ENCODE assay signal across 17 mouse cellular contexts in genomic region chr5:140733336-140733735, GRCm38 (mm10). TPM values are rescaled to one million over a fixed set of nuclear protein-coding genes. Genes with fewer than 3 reads are reported as not detected.
A peak's percentile ranks its signal among the peaks of the same experiment; 100 is the strongest.
DNase-seq lines count a peak whose midpoint lies in the region; ATAC-seq and TF ChIP-seq lines count a peak whose summit lies in the region.
"Had no signal": no experiment of that assay in that cellular context is flagged by ENCODE, and none has a peak within 500 bp of the region (broad histone marks: within the 10 kb centered on the region; RNA-seq: fewer than 3 reads in every experiment).

No protein-coding gene starts in this region.

- peak; percentile 57; the same call in 1 of the 2 replicates for TF ChIP-seq EP300 in CH12.LX (IDR thresholded peaks at IDR 0.05; ENCODE audit: low read length)
- TF ChIP-seq EP300 in stomach, postnatal 0 days (optimal IDR thresholded peaks at IDR 0.05), result no peak

- 49% methylated on average over 3 of the region's 3 CpGs for WGBS in lung, embryonic 15.5 days
- WGBS in heart, embryonic 11.5 days (ENCODE audit: insufficient replicate concordance), result 61% methylated on average over 3 of the region's 3 CpGs
- 57% methylated on average over 3 of the region's 3 CpGs for WGBS in stomach, postnatal 0 days

- no peak overlapping the region for H3K9ac ChIP-seq in lung, embryonic 15.5 days
- no peak overlapping the region for H3K9ac ChIP-seq in CH12.LX (ENCODE audit: insufficient read depth, low read depth)
- no peak overlapping the region for H3K9ac ChIP-seq in heart, embryonic 11.5 days (ENCODE audit: low read depth, low read length)
- no peak overlapping the region for H3K9ac ChIP-seq in stomach, postnatal 0 days (ENCODE audit: low read length)
- H3K9ac ChIP-seq: hindbrain, embryonic 12.5 days; midbrain, embryonic 12.5 days had no signal

- no peak overlapping the region for H3K4me2 ChIP-seq in lung, embryonic 15.5 days
- H3K4me2 ChIP-seq in CH12.LX (ENCODE audit: insufficient read depth, low read depth, poor library complexity, severe bottlenecking), result no peak overlapping the region
- no peak overlapping the region for H3K4me2 ChIP-seq in heart, embryonic 11.5 days
- H3K4me2 ChIP-seq in stomach, postnatal 0 days (replicated peaks; ENCODE audit: low read depth), result no peak overlapping the region
- H3K4me2 ChIP-seq: hindbrain, embryonic 12.5 days; midbrain, embryonic 12.5 days had no signal

- ATAC-seq in lung, embryonic 15.5 days (ENCODE audit: borderline replicate concordance, extremely low read depth, low FRiP score, low TSS enrichment), result no peak
- ATAC-seq in common myeloid progenitor, adult 5-6 weeks (replicated peaks; ENCODE audit: low read depth, poor library complexity, severe bottlenecking), result peak; percentile 56
- no peak for ATAC-seq in heart, embryonic 11.5 days (replicated peaks; ENCODE audit: insufficient number of reproducible peaks, low FRiP score, low TSS enrichment)
- no peak for ATAC-seq in stomach, postnatal 0 days (ENCODE audit: low FRiP score, low TSS enrichment)

- TF ChIP-seq CTCF in CH12.LX (conservative IDR thresholded peaks at IDR 0.05 in 1 of 2, IDR thresholded peaks at IDR 0.05 in 1 of 2; ENCODE audit: low read depth in 2 of 2, low read length in 2 of 2), result no peak
- TF ChIP-seq CTCF in stomach, postnatal 0 days (IDR thresholded peaks at IDR 0.05; ENCODE audit: low read depth), result no peak

- DNase-seq in lung, postnatal 14 days, result no peak
- DNase-seq in CH12.LX (ENCODE audit: extremely low read depth), result peak; percentile 48
- DNase-seq in naive thymus-derived CD4-positive, alpha-beta T cell, adult 2 months (ENCODE audit: low read depth), result peak; percentile 81
- DNase-seq in stomach, postnatal 0 days (ENCODE audit: low spot score), result no peak
- DNase-seq: adrenal gland, adult 2 months; cerebellum, adult 8-10 months; gastrocnemius, postnatal 36 days; kidney, adult 11 months; layer of hippocampus, postnatal 36 days; left cerebral cortex, postnatal 4 days; right cerebral cortex, postnatal 4 days; thymus, postnatal 36 days had no signal

- H3K36me3 ChIP-seq in lung, embryonic 15.5 days, result no peaks in the 10 kb centered on the region
- H3K36me3 ChIP-seq in CH12.LX (replicated peaks in 1 of 2; ENCODE audit: control insufficient read depth in 1 of 2, insufficient read depth in 1 of 2, low read length in 1 of 2), result no peaks in the 10 kb centered on the region
- no peaks in the 10 kb centered on the region for H3K36me3 ChIP-seq in heart, embryonic 11.5 days (ENCODE audit: control insufficient read depth, insufficient read depth, low read length)
- no peaks in the 10 kb centered on the region for H3K36me3 ChIP-seq in stomach, postnatal 0 days (ENCODE audit: control insufficient read depth, insufficient read depth, low read length)
- H3K36me3 ChIP-seq: hindbrain, embryonic 12.5 days; midbrain, embryonic 12.5 days had no signal

- peaks cover 6% of the 10 kb centered on the region for H3K4me1 ChIP-seq in lung, embryonic 15.5 days
- H3K4me1 ChIP-seq in CH12.LX (ENCODE audit: control insufficient read depth in 1 of 2, insufficient read depth in 2 of 2), result peaks cover 11 to 42% of the 10 kb centered on the region in 2 experiments; a peak in 3 of 4 replicates
- H3K4me1 ChIP-seq in heart, embryonic 11.5 days (ENCODE audit: control insufficient read depth, insufficient read depth, low read length), result peaks cover 8% of the 10 kb centered on the region; the same call in 1 of the 2 replicates
- no peaks in the 10 kb centered on the region for H3K4me1 ChIP-seq in stomach, postnatal 0 days (replicated peaks; ENCODE audit: control insufficient read depth, insufficient read depth)

- H3K79me2 ChIP-seq in CH12.LX (replicated peaks; ENCODE audit: control insufficient read depth, extremely low read depth, insufficient read depth, poor library complexity, severe bottlenecking), result no peaks in the 10 kb centered on the region

- H3K27ac ChIP-seq in lung, embryonic 15.5 days, result 0 out of 2 replicates have a peak overlapping the region, but pooled peaks have one; percentile 11
- no peak overlapping the region for H3K27ac ChIP-seq in CH12.LX (ENCODE audit: insufficient read depth, low read depth)
- H3K27ac ChIP-seq in heart, embryonic 11.5 days (ENCODE audit: low read depth, low read length), result no peak overlapping the region
- H3K27ac ChIP-seq in stomach, postnatal 0 days (replicated peaks), result no peak overlapping the region
- H3K27ac ChIP-seq: hindbrain, embryonic 12.5 days; midbrain, embryonic 12.5 days had no signal

- no peak for TF ChIP-seq RAD21 in CH12.LX (IDR thresholded peaks at IDR 0.05; ENCODE audit: low read depth, low read length)

- peaks cover 27% of the 10 kb centered on the region for H3K27me3 ChIP-seq in lung, embryonic 15.5 days
- H3K27me3 ChIP-seq in CH12.LX (replicated peaks), result no peaks in the 10 kb centered on the region
- H3K27me3 ChIP-seq in heart, embryonic 11.5 days (ENCODE audit: control insufficient read depth, insufficient read depth, low read length), result peaks cover 25% of the 10 kb centered on the region
- no peaks in the 10 kb centered on the region for H3K27me3 ChIP-seq in stomach, postnatal 0 days (ENCODE audit: control insufficient read depth, insufficient read depth, low read length)

- in situ Hi-C loops in CH12.LX (cut with MboI; ENCODE audit: low pct_ligation_motif_present, low pct_unique_long_range_greater_than_20kb, low sequenced_read_pairs), result no loop called here

- dilution Hi-C loops in CH12.LX (cut with MboI; ENCODE audit: extremely low pct_ligation_motif_present, extremely low pct_unique_long_range_greater_than_20kb, low sequenced_read_pairs), result no loop called here

- TF ChIP-seq POLR2A in CH12.LX (IDR thresholded peaks at IDR 0.05; ENCODE audit: low read depth, low read length), result no peak

- no peak overlapping the region for H3K4me3 ChIP-seq in lung, embryonic 15.5 days
- H3K4me3 ChIP-seq in CH12.LX (replicated peaks in 1 of 3; ENCODE audit: low read depth in 2 of 3, low read length in 2 of 3, poor library complexity in 1 of 3), result no peak overlapping the region
- H3K4me3 ChIP-seq in heart, embryonic 11.5 days (ENCODE audit: low read depth, low read length), result no peak overlapping the region
- no peak overlapping the region for H3K4me3 ChIP-seq in stomach, postnatal 0 days (ENCODE audit: low read depth, low read length)
- H3K4me3 ChIP-seq: hindbrain, embryonic 12.5 days; midbrain, embryonic 12.5 days had no signal

- no peaks in the 10 kb centered on the region for H3K9me3 ChIP-seq in lung, embryonic 15.5 days
- no peaks in the 10 kb centered on the region for H3K9me3 ChIP-seq in CH12.LX (replicated peaks; ENCODE audit: low read length)
- H3K9me3 ChIP-seq in heart, embryonic 11.5 days (replicated peaks; ENCODE audit: control insufficient read depth, low read length), result no peaks in the 10 kb centered on the region
- no peaks in the 10 kb centered on the region for H3K9me3 ChIP-seq in stomach, postnatal 0 days (ENCODE audit: control insufficient read depth, low read length)
- H3K9me3 ChIP-seq: midbrain, embryonic 12.5 days had no signal

TF ChIP-seq in CH12.LX, 34 proteins besides CTCF, POLR2A, EP300 and RAD21:
- TF ChIP-seq ZKSCAN1 (IDR thresholded peaks at IDR 0.05; ENCODE audit: borderline replicate concordance, low read depth, low read length) (no peak), IRF4 (IDR thresholded peaks at IDR 0.05; ENCODE audit: low read depth, low read length) (peak; percentile 79)

RNA-seq across cellular contexts. Expression of gene Amz1, which starts 9.4 kb away (rescaled TPM):
- 1.2 and 1.3 TPM in 2 replicates for polyA plus RNA-seq in lung, embryonic 15.5 days (2015; fragmentation: Nextera tagmentation; extraction: Ambion mirVana)
- total RNA-seq in CH12.LX (2012; rRNA removed) (7.0 and 8.3 TPM in 2 replicates), CH12.LX (2014; rRNA removed) (7.3 and 7.5 TPM in 2 replicates)
- polyA plus RNA-seq in CH12.LX (2012; ENCODE audit: insufficient read length, low read depth), result 11.2 and 12.4 TPM in 2 replicates
- 0.10 and 2.4 TPM in 2 replicates for total RNA-seq in common myeloid progenitor, adult 5-6 weeks (2017)
- 0.21 and 0.69 TPM in 2 replicates for polyA plus RNA-seq in heart, embryonic 11.5 days (2014; fragmentation: Nextera tagmentation; extraction: Ambion mirVana)
- 0.65 and 0.67 TPM in 2 replicates for polyA plus RNA-seq in stomach, postnatal 0 days (2015; fragmentation: Nextera tagmentation; extraction: Ambion mirVana)

RNA-seq across cellular contexts. Expression of gene Brat1, which starts 28.5 kb away (rescaled TPM):
- polyA plus RNA-seq in lung, embryonic 15.5 days (2015; fragmentation: Nextera tagmentation; extraction: Ambion mirVana), result 22.6 and 24.2 TPM in 2 replicates
- total RNA-seq in CH12.LX (2012; rRNA removed) (14.5 and 15.0 TPM in 2 replicates), CH12.LX (2014; rRNA removed) (9.0 and 9.8 TPM in 2 replicates)
- polyA plus RNA-seq in CH12.LX (2012; ENCODE audit: insufficient read length, low read depth), result 10.0 and 10.9 TPM in 2 replicates
- total RNA-seq in common myeloid progenitor, adult 5-6 weeks (2017), result 13.1 and 13.6 TPM in 2 replicates
- polyA plus RNA-seq in heart, embryonic 11.5 days (2014; fragmentation: Nextera tagmentation; extraction: Ambion mirVana), result 9.0 and 9.8 TPM in 2 replicates
- polyA plus RNA-seq in stomach, postnatal 0 days (2015; fragmentation: Nextera tagmentation; extraction: Ambion mirVana), result 8.2 and 8.5 TPM in 2 replicates

RNA-seq across cellular contexts. Expression of gene Iqce, which starts 31.2 kb away (rescaled TPM):
- 21.9 and 22.3 TPM in 2 replicates for polyA plus RNA-seq in lung, embryonic 15.5 days (2015; fragmentation: Nextera tagmentation; extraction: Ambion mirVana)
- total RNA-seq in CH12.LX (2012; rRNA removed) (5.3 and 6.3 TPM in 2 replicates), CH12.LX (2014; rRNA removed) (2.2 and 2.9 TPM in 2 replicates)
- polyA plus RNA-seq in CH12.LX (2012; ENCODE audit: insufficient read length, low read depth), result 8.5 and 11.2 TPM in 2 replicates
- 7.9 and 9.8 TPM in 2 replicates for total RNA-seq in common myeloid progenitor, adult 5-6 weeks (2017)
- 8.1 and 10.7 TPM in 2 replicates for polyA plus RNA-seq in heart, embryonic 11.5 days (2014; fragmentation: Nextera tagmentation; extraction: Ambion mirVana)
- 5.6 and 6.0 TPM in 2 replicates for polyA plus RNA-seq in stomach, postnatal 0 days (2015; fragmentation: Nextera tagmentation; extraction: Ambion mirVana)

Comparison
In these comparisons a context has a peak if more than half of its experiments do, and no peak if none do; other contexts are left out.
1. DNase-seq: peak in CH12.LX (single experiment) and naive thymus-derived CD4-positive, alpha-beta T cell, adult 2 months (single experiment); none in lung, postnatal 14 days (single experiment) and stomach, postnatal 0 days (single experiment).